Mouse (Mus musculus): ENCODE results near the gene Zpr1. TPM values are rescaled to one million over a fixed set of nuclear protein-coding genes. Genes with fewer than 3 reads are reported as not detected.

The Zpr1 gene
- 57.1 and 84.5 TPM in 2 replicates for total RNA-seq (2021)
- long read RNA-seq, transcript Zpr1-206 (14 exons, 2,984 nt) = major isoform, 83 of 103 reads
- long read RNA-seq, partial matches to known transcripts = 8 of 103 reads
- long read RNA-seq, other reads (novel, unspliced or antisense) = 12 of 103 reads

GRCm38 (mm10) chr9:46272677-46273454 is at the start of gene Zpr1:
Zpr1 (plus strand) TSS chr9:46273064.
- DNase-seq = peak; percentile 87

DNA sequence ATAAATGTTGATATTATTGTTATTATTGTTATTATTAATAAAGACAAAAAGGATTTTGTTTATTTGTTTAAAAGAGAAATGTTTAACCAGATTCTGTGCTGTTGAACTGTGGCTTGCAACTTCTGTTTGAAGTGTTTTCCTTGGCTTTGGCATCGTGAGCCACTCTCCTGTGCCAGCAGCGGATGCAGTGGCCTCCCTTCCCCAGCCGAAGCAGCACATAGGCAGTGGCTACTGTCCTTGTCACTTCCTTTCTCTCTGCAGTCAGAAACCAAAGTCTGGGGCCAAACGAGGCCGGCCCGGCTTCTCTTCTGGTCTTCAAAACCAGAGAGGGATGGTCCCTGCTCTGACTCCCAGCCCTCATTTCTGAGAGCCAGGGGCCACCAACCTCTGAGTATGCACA is 49.8 kb upstream of the Zpr1 start:
- DNase-seq = no peak

DNA sequence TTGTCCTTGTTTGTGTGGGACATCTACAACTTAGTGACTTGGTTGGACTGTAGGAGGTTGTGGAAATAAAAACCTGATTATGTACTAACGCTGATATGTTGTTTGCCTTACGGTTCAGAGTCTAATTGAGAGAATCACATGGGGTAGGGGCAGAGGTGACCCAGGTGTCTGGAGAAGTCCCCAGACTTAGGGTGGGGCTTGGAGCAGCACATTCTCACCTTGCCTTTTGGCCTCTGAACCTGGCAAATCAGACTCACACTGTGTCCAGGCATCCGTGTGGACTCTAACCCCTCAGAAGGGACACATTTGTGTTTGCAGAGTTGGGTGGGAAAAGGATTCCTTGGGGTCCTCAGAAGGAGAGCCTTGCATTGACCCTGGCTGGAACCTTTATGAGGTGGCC is 48.8 kb upstream of the Zpr1 start:
- DNase-seq = no peak

GRCm38 (mm10) chr9:46224945-46225660 is 47.8 kb upstream of the Zpr1 start:
- DNase-seq = no peak

GRCm38 (mm10) chr9:46227064-46227614 is 45.7 kb upstream of the Zpr1 start:
- DNase-seq = no peak

DNA sequence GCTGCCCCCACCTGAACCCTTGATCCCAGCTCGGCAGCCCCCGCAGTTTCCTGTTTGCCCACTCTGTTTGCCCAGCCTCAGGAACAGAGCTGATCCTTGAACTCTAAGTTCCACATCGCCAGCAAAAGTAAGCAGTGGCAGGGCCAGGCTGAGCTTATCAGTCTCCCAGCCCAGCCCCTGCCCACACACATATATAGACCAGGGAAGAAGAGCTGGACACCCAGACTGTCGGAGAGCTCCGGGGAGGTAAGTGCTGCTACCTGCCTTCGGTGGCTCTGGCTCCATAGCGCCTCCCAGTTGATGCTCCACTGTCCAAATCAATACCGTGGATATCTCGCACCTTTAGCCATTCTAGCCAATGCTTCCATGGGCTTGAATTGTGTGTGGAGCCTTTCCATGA is 44.4 kb upstream of the Zpr1 start, which contains the start of gene Apoa1:
Apoa1 (plus strand) TSS at position 90 of the 400 bp plus-strand sequence.
- DNase-seq = no peak

DNA sequence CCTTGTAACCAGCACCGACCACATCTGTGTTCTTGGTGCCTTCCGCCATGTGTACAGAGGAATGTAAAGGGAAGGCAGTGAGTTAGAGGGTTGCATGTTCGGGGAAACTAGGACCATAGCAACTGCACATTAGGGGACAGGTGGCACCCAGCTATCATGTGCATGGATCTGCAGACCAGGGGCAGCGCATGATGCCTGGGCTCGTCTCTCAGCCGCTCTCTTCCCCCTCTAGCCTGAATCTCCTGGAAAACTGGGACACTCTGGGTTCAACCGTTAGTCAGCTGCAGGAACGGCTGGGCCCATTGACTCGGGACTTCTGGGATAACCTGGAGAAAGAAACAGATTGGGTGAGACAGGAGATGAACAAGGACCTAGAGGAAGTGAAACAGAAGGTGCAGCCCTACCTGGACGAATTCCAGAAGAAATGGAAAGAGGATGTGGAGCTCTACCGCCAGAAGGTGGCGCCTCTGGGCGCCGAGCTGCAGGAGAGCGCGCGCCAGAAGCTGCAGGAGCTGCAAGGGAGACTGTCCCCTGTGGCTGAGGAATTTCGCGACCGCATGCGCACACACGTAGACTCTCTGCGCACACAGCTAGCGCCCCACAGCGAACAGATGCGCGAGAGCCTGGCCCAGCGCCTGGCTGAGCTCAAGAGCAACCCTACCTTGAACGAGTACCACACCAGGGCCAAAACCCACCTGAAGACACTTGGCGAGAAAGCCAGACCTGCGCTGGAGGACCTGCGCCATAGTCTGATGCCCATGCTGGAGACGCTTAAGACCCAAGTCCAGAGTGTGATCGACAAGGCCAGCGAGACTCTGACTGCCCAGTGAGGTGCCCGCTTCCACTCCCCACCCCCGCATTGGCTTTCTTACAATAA is 43.1 kb upstream of the Zpr1 start:
- DNase-seq = peak; percentile 82

GRCm38 (mm10) chr9:46230450-46230975 is 42.4 kb upstream of the Zpr1 start:
- DNase-seq = no peak

DNA sequence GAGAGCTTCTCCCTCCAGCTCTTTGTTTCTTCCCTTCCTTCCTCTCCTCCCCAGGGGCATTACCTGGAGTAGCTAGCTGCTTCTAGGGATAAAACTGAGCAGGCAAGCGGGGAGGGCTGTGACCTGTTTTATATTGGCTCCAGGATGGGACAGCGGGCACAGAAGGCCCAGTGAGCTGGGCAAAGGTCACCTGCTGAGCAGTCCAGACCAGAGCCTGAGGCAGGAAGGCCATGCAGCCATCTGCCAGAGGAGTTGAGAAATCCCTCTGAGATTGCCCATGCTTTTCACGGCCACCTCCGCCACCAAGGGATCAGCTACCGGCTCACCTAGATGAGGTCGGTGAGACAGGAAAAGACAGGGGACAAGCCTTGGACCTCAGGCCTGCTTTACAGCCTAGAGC is 37.7 kb upstream of the Zpr1 start:
- no peak for DNase-seq

DNA sequence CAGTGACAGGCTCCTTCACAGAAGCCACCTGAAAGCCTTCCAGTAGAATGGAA is 37.4 kb upstream of the Zpr1 start, which contains the start of gene Apoc3:
Apoc3 (minus strand) TSS at position 41 of the 53 bp plus-strand sequence.
- DNase-seq = no peak

DNA sequence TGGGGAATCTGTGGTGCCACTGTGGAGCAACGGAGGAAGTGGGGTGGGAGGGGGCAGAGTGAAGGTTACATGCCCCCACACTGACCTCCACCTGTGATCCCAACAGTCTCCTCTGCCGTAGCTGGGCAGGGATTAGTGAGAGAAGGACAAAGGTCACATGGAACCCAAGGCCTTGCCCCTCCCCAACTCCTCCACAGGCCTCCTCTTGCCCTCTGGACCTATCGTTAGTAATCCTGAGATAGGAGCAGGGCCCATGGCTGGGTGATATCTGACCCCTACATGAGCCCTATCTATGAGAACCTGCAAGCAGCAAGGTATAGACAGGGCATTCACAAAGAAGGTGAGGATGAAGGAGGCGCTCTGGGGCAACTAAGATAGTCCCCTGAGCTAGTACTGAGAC is 37.2 kb upstream of the Zpr1 start:
- DNase-seq = no peak

DNA sequence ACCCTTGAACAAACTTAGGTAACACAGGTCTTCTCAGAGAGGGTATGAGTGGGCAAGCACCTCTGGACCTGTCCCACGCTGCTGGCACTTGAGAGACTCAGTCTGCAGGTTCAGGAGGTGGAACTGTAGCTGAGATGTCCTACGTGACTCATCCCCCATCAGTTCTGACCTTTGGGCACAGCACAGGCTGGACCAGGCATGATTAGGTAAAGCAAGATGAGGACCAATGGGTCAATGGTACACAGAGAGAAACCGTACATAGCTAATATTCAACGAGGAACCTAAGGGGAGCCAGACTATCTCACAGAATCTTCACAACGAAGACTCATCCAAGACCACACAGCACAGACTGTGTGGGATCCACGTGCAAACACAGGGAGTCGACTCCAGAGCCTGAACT is 34.0 kb upstream of the Zpr1 start:
- no peak for DNase-seq

DNA sequence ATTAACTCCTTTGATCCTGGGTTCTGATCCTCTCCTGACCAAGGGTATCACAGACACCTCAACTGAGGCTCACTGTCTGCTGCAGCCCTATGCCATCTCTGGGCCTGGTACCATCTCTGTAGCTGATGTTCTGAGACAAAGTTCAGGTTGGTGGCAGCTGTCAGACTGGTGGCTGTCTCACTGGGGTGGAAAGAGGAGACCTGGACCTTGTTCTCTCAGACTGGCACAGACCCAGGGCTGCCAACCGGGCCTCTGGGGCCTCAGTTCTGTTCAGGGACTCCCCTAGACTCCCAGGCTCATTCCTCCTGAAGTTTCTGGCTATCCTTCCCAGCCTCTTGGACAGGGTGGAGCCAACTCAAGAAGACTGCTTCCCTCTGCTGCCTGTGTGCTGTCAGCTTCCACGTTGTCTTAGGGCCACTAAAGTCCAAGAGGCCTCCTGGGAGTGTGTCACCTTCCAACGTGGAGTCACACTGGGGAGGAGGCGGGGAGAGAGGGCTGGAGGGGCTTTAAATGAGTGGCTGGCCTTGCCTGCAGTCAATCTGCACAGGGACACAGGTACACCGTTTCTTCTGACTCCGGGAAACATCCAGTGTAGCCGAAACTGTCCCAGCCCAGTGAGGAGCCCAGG is 32.2 kb upstream of the Zpr1 start, which contains the start of gene Apoa4:
Apoa4 (plus strand) TSS at position 171 of the 628 bp plus-strand sequence.
- no peak for DNase-seq

DNA sequence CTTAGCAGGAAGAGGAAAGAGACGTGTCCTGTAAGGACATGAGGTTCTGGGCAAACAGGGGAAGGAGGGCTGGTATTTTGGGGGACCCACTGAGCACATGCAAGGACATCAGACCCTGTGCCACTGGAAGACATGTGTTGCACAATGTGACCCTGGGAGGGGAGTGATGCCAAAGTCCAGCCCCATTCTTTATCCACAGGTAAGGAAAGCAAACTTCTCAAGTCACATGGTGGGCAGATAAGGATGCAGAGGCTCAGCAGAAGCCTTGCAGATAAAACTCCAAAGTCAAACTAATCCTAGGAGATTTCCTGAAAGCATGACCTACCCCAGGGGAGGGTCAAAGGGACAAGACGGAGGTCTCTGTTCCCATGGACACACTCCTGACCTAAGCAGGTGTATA is 31.0 kb upstream of the Zpr1 start:
- DNase-seq = no peak

DNA sequence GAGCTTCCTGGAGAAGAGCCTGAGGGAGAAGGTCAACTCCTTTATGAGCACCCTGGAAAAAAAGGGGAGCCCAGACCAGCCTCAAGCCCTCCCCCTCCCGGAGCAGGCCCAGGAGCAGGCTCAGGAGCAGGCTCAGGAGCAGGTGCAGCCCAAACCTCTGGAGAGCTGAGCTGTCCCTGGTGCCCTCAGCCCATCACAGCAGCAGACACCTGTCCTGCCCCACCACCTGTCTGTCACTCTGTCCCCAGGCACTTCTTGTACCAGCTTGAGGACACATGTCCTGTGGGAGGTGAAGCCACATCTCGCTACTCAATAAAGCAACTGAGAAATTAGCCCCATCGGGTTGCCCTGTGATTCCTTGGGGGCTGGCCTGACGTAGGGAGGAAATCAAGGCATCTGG is 29.7 kb upstream of the Zpr1 start:
- no peak for DNase-seq

DNA sequence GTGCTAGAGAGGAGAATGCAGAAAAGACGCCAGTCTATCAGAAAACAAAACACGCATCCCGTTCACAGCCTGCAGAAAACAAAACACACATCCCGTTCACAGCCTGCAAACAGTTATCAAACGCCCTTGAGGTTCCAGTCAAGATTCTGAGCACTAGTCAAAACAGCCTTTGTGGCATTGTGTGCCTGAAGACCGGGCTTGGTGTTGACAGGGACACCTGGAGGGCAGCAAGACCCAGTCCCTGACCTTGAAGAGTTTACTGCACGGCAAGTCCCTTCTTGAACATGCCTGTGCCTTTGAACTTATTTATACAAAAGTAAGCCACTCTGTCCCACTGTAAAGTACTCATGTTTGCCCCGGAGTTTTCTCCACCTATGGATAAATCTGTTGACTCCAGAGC is 29.3 kb upstream of the Zpr1 start:
- no peak for DNase-seq

GRCm38 (mm10) chr9:46246752-46247324 is 26.0 kb upstream of the Zpr1 start:
- peak; percentile 45 for DNase-seq

DNA sequence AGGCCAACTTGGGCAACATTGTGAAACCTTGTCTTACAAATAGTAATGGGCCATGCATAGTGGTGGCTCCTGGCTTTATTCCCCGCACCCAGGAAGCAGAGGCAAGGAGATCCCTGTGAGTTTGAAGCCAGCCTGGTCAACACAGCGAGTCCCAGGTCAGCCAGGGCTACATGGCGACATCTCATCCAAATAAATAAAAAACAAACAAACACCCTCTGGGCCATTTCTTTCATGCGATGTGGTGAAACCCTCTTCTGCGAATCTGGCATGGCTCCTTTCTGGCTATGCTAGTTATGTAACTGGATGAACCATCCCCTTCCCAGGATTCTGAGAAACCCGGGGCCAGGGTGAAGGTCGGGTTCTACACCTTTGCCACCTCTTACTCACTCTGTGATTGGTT is 16.7 kb upstream of the Zpr1 start:
- DNase-seq = no peak

GRCm38 (mm10) chr9:46256658-46257385 is 16.0 kb upstream of the Zpr1 start:
- DNase-seq = peak; percentile 28

GRCm38 (mm10) chr9:46257546-46257945 is 15.3 kb upstream of the Zpr1 start:
- DNase-seq = no peak

DNA sequence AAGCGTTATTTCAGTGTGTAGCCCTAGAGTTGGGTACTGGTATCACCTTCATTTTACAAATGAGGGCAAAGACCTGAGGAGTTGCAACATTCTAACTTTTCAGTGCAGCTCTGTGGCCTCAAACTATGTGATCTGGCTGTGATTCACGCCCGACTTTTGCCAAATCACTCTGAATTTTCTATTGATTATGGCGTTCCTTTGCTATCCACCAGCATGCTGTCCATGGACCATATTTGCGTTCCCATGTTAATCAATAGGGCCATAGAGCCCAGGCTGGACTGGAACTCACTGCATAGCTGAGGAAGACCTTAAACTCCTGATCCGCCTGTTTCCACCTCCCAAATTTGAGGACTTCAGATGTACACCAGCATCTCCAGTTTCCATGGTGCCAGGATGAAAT is 13.8 kb upstream of the Zpr1 start:
- DNase-seq = no peak
